Mouse (Mus musculus) liver, embryonic 13.5 days (tissue): ENCODE data around the gene Csmd2. TPM values are rescaled to one million over a fixed set of nuclear protein-coding genes. Genes with fewer than 3 reads are reported as not detected.

Experiments
- ATAC-seq: fragments of 200-750 bp; cut with Nextera tagmentation; 2 replicates; pipeline ENCODE4 v1.8.0; 2017; ENCODE audit warnings: low read depth, mild to moderate bottlenecking, moderate number of reproducible peaks, moderate library complexity
- DNase-seq: peaks from one replicate; pipeline ENCODE4 v3.0.0; 2022
- H3K27ac ChIP-seq: fragments of 300-500 bp; sonication (generic); 2 replicates; pipeline ENCODE4 v1.5.1; 2015; ENCODE audit warnings: moderate library complexity, mild to moderate bottlenecking, inconsistent platforms
- H3K27me3 ChIP-seq: fragments of 300-500 bp; sonication (generic); 2 replicates; pipeline ENCODE4 v1.6.1; 2015; ENCODE audit warnings: mild to moderate bottlenecking, inconsistent platforms
- H3K36me3 ChIP-seq: fragments of 300-500 bp; sonication (generic); 2 replicates; pipeline ENCODE4 v1.6.1; 2015; ENCODE audit warnings: mild to moderate bottlenecking, inconsistent platforms
- H3K4me1 ChIP-seq: fragments of 300-500 bp; sonication (generic); replicated peaks from 2 replicates; pipeline ENCODE4 v1.6.1; 2015; ENCODE audit warnings: inconsistent platforms
- H3K4me2 ChIP-seq: fragments of 300-500 bp; sonication (generic); 2 replicates; pipeline ENCODE4 v1.6.1; 2015; ENCODE audit warnings: inconsistent platforms, mild to moderate bottlenecking, moderate library complexity
- H3K4me3 ChIP-seq: fragments of 300-500 bp; sonication (generic); replicated peaks from 2 replicates; pipeline ENCODE4 v1.5.1; 2015; ENCODE audit warnings: mild to moderate bottlenecking, inconsistent platforms
- H3K9ac ChIP-seq: fragments of 300-500 bp; sonication (generic); 2 replicates; pipeline ENCODE4 v1.6.1; 2015; ENCODE audit warnings: mild to moderate bottlenecking, inconsistent platforms
- H3K9me3 ChIP-seq: fragments of 300-500 bp; sonication (generic); replicated peaks from 2 replicates; pipeline ENCODE4 v1.6.1; 2016; ENCODE audit warnings: inconsistent platforms
- WGBS: fragments of 180-500 bp; shearing (Covaris S2); methylation state at CpG from one replicate; pipeline ENCODE4 v1.1.7; 2015; ENCODE audit not compliant: insufficient replicate concordance; 5-methylcytosine and 5-hydroxymethylcytosine counted together
- polyA plus RNA-seq: library from polyadenylated mRNA; unstranded; fragments of >200 nt; fragmentation: Nextera tagmentation; extraction: Ambion mirVana; gene quantifications from 2 replicates; pipeline ENCODE4 v1.2.1, GENCODE M21; 2015

Csmd2 gene
- polyA plus RNA-seq, 1 experiment from 2014 or later: 0.02 TPM

GRCm38 (mm10) chr4:128259211-128259610, 271.6 kb downstream of the Csmd2 start:
- 52% methylated on average over 5 of the region's 5 CpGs for WGBS
- ATAC-seq: no peak
- Histone ChIP-seq H3K9me3 (peaks cover 4% of the 10 kb centered on the region; the same call in 1 of the 2 replicates), H3K27ac (no peak overlapping the region), H3K4me1 (no peaks in the 10 kb centered on the region), H3K4me2 (no peak overlapping the region), H3K9ac (no peak overlapping the region), H3K36me3 (no peaks in the 10 kb centered on the region), H3K4me3 (no peak overlapping the region), H3K27me3 (no peaks in the 10 kb centered on the region)
- DNase-seq: no peak

GRCm38 (mm10) chr4:128260907-128261560, 273.4 kb downstream of the Csmd2 start, which contains the start of gene Hmgb4:
Gene Hmgb4 (minus strand): TSS chr4:128260957.
- Histone ChIP-seq H3K27ac (no peak within 1 kb of the TSS), H3K36me3 (no peaks in the 10 kb centered on the region), H3K4me2 (no peak within 1 kb of the TSS), H3K9me3 (peaks cover 20% of the 10 kb centered on the region; the same call in 1 of the 2 replicates), H3K4me1 (no peaks in the 10 kb centered on the region), H3K4me3 (no peak within 1 kb of the TSS), H3K9ac (no peak within 1 kb of the TSS), H3K27me3 (no peaks in the 10 kb centered on the region)
- ATAC-seq: no peak
- WGBS: 60% methylated on average over 8 of the region's 8 CpGs
- DNase-seq: no peak

- no peak overlapping the region for H3K4me3 ChIP-seq
- WGBS: 76% methylated on average over 5 of the region's 5 CpGs
- no peaks in the 10 kb centered on the region for H3K4me1 ChIP-seq
- ATAC-seq (no peak), DNase-seq (no peak)
- H3K27me3 ChIP-seq: no peaks in the 10 kb centered on the region
- H3K9me3 ChIP-seq: peaks cover 21% of the 10 kb centered on the region; the same call in 1 of the 2 replicates
- no peak overlapping the region for H3K4me2 ChIP-seq
- H3K9ac ChIP-seq: no peak overlapping the region
- H3K27ac ChIP-seq: no peak overlapping the region
- H3K36me3 ChIP-seq: no peaks in the 10 kb centered on the region
Observed at GRCm38 (mm10) chr4:128264491-128264890, 276.8 kb downstream of the Csmd2 start.

GRCm38 (mm10) chr4:128265341-128265740, 277.7 kb downstream of the Csmd2 start:
- Histone ChIP-seq H3K27me3 (no peaks in the 10 kb centered on the region), H3K4me1 (no peaks in the 10 kb centered on the region), H3K9ac (no peak overlapping the region), H3K9me3 (peaks cover 26% of the 10 kb centered on the region; the same call in 1 of the 2 replicates), H3K36me3 (no peaks in the 10 kb centered on the region), H3K27ac (no peak overlapping the region), H3K4me3 (no peak overlapping the region), H3K4me2 (no peak overlapping the region)
- no peak for DNase-seq
- ATAC-seq: no peak
- whole genome bisulfite sequencing: 69% methylated on average over 3 of the region's 3 CpGs

- no peak overlapping the region for H3K4me3 ChIP-seq
- peaks cover 23% of the 10 kb centered on the region; the same call in 1 of the 2 replicates for H3K9me3 ChIP-seq
- WGBS: 63% methylated on average over 9 of the region's 9 CpGs
- H3K4me1 ChIP-seq: no peaks in the 10 kb centered on the region
- H3K4me2 ChIP-seq: no peak overlapping the region
- H3K9ac ChIP-seq: no peak overlapping the region
- no peaks in the 10 kb centered on the region for H3K36me3 ChIP-seq
- H3K27ac ChIP-seq: no peak overlapping the region
- H3K27me3 ChIP-seq: no peaks in the 10 kb centered on the region
- DNase-seq: no peak
- ATAC-seq: no peak
Observed at GRCm38 (mm10) chr4:128269261-128269875, 281.7 kb downstream of the Csmd2 start.

GRCm38 (mm10) chr4:128270177-128270576, 282.5 kb downstream of the Csmd2 start:
- WGBS: 65% methylated on average over 10 of the region's 10 CpGs
- ATAC-seq: no peak
- no peak overlapping the region for H3K27ac ChIP-seq

GRCm38 (mm10) chr4:128270931-128271330, 283.3 kb downstream of the Csmd2 start:
- 73% methylated on average over 19 of the region's 19 CpGs for WGBS
- no peak overlapping the region for H3K9ac ChIP-seq
- DNase-seq (no peak), ATAC-seq (no peak)
- no peak overlapping the region for H3K4me3 ChIP-seq
- H3K27me3 ChIP-seq: no peaks in the 10 kb centered on the region
- H3K4me1 ChIP-seq: no peaks in the 10 kb centered on the region
- peaks cover 10% of the 10 kb centered on the region; the same call in 1 of the 2 replicates for H3K9me3 ChIP-seq
- no peak overlapping the region for H3K4me2 ChIP-seq
- H3K27ac ChIP-seq: no peak overlapping the region
- no peaks in the 10 kb centered on the region for H3K36me3 ChIP-seq

More at GRCm38 (mm10) chr4:128270177-128270576, 282.5 kb downstream of the Csmd2 start:
- Histone ChIP-seq H3K9ac (no peak overlapping the region), H3K27me3 (no peaks in the 10 kb centered on the region), H3K4me1 (no peaks in the 10 kb centered on the region), H3K4me2 (no peak overlapping the region), H3K9me3 (peaks cover 15% of the 10 kb centered on the region; the same call in 1 of the 2 replicates), H3K4me3 (no peak overlapping the region), H3K36me3 (no peaks in the 10 kb centered on the region)
- no peak for DNase-seq

GRCm38 (mm10) chr4:128272501-128272900, 284.8 kb downstream of the Csmd2 start:
- H3K36me3 ChIP-seq: no peaks in the 10 kb centered on the region
- ATAC-seq (no peak), DNase-seq (no peak)
- H3K4me3 ChIP-seq: no peak overlapping the region
- no peaks in the 10 kb centered on the region for H3K27me3 ChIP-seq
- H3K4me1 ChIP-seq: no peaks in the 10 kb centered on the region
- H3K9ac ChIP-seq: no peak overlapping the region
- WGBS: 51% methylated on average over 6 of the region's 6 CpGs
- peaks cover 6% of the 10 kb centered on the region; the same call in 1 of the 2 replicates for H3K9me3 ChIP-seq
- H3K4me2 ChIP-seq: no peak overlapping the region
- H3K27ac ChIP-seq: no peak overlapping the region

GRCm38 (mm10) chr4:128273146-128273545, 285.5 kb downstream of the Csmd2 start:
- H3K27me3 ChIP-seq: no peaks in the 10 kb centered on the region
- no peak for ATAC-seq
- H3K9ac ChIP-seq: no peak overlapping the region
- H3K4me3 ChIP-seq: no peak overlapping the region
- no peak overlapping the region for H3K27ac ChIP-seq
- H3K36me3 ChIP-seq: no peaks in the 10 kb centered on the region
- WGBS: 59% methylated on average over 11 of the region's 11 CpGs
- peaks cover 6% of the 10 kb centered on the region; the same call in 1 of the 2 replicates for H3K9me3 ChIP-seq
- no peak for DNase-seq
- H3K4me1 ChIP-seq: no peaks in the 10 kb centered on the region
- H3K4me2 ChIP-seq: no peak overlapping the region

GRCm38 (mm10) chr4:128275116-128275515, 287.5 kb downstream of the Csmd2 start:
- H3K27ac ChIP-seq: no peak overlapping the region
- H3K4me1 ChIP-seq: no peaks in the 10 kb centered on the region
- H3K9me3 ChIP-seq: peaks cover 2% of the 10 kb centered on the region; the same call in 1 of the 2 replicates
- DNase-seq (no peak), ATAC-seq (no peak)
- no peaks in the 10 kb centered on the region for H3K36me3 ChIP-seq
- no peak overlapping the region for H3K4me2 ChIP-seq
- H3K27me3 ChIP-seq: no peaks in the 10 kb centered on the region
- WGBS: 63% methylated on average over 5 of the region's 5 CpGs
- no peak overlapping the region for H3K4me3 ChIP-seq
- H3K9ac ChIP-seq: no peak overlapping the region

- DNase-seq: no peak
- Histone ChIP-seq H3K27me3 (no peaks in the 10 kb centered on the region), H3K9ac (no peak overlapping the region), H3K9me3 (no peaks in the 10 kb centered on the region), H3K36me3 (no peaks in the 10 kb centered on the region), H3K4me3 (no peak overlapping the region), H3K4me1 (no peaks in the 10 kb centered on the region), H3K27ac (no peak overlapping the region), H3K4me2 (no peak overlapping the region)
- no peak for ATAC-seq
- WGBS: 72% methylated on average over 6 of the region's 6 CpGs
Observed at GRCm38 (mm10) chr4:128275586-128275985, 287.9 kb downstream of the Csmd2 start.
